Mouse (Mus musculus) spleen, postnatal 36 days (tissue): ENCODE results near the gene Plin5.
A peak's percentile ranks its signal among the peaks of the same experiment; 100 is the strongest.

ENCODE experiments used
- DNase-seq, 2 experiments: peaks; one replicate each; pipeline ENCODE4 v3.0.0; 2022; ENCODE audit warnings: low spot score in 2 of 2, mixed read lengths in 1 of 2

Gene Plin5

DNA sequence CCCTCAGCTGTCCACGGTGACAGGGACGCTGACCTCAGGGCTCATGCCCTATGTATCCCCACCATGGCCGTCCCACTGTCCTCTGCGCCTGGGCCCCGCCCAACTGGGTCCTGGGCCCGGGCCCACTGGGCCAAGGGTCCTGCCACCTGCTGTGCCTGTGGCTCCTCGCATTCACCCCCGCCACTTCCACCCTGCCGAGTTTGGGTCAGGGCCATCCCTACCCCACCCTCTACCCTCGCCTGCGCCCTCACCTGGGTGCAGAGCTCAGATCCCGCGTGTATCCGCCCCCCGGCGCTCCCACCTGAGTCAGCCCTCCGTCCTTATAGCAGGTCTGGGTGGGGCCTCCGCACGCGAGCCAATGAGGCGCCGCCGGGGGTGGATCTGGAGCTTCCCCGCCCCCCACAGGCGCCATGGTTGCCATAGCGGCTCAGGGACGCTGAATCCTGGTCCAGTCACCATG, at the start of gene Plin5:
Gene Plin5, minus strand, starts transcription at position 346 of the 460 bp plus-strand sequence.
- no peak for DNase-seq

DNA sequence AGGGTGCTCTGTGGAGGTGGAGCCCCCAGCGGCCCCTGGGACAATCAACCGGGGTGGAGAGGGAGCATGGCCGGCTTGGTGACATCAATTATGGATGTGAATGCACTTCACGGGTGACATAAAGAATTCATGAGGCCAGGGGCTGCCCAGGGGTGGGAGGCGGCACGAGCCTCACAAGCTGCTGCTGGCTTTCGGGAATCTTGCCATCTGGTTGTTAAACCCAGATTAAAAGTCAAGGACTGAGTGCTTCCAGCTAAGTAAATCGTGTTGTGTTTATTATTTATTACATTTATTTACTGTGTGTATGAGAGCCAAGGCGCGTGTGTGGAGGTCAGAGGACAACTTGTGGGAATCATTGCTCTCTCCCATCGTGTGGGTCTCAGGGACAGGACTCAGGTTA, 48.3 kb upstream of the Plin5 start:
- no peak for DNase-seq

GRCm38 (mm10) chr17:56164510-56164909, 47.1 kb upstream of the Plin5 start:
- no peak for DNase-seq

- peak; percentile 48 to 50 for DNase-seq
Measured at GRCm38 (mm10) chr17:56163523-56164102, 46.2 kb upstream of the Plin5 start.

- DNase-seq = peak; percentile 91
Measured at GRCm38 (mm10) chr17:56162231-56162774, 44.9 kb upstream of the Plin5 start, which contains the start of gene Tnfaip8l1. Gene Tnfaip8l1 (plus strand): TSS chr17:56162477.

- no peak for DNase-seq
Measured at GRCm38 (mm10) chr17:56159729-56160128, 42.3 kb upstream of the Plin5 start.

GRCm38 (mm10) chr17:56153643-56154042, 36.2 kb upstream of the Plin5 start:
- no peak for DNase-seq

DNA sequence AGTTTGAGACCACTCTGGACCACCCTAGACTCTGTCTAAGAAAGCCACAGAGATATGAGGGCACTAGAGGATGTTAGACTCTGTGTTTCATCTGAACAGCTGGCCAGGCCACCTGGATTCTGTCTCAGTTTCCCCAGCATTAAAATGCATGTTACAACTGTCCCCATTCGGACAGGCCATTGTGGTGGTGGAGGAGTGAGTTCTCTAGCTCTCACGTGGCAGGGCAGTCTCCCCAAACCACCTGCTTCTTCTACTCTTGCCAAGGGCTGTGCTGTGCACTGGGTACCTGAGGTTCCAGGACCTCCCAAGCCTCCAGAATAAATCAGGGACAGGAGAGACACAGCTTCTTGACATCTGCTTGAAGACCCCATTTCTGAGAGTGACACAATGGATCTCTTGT, 32.5 kb upstream of the Plin5 start:
- DNase-seq = no peak

DNA sequence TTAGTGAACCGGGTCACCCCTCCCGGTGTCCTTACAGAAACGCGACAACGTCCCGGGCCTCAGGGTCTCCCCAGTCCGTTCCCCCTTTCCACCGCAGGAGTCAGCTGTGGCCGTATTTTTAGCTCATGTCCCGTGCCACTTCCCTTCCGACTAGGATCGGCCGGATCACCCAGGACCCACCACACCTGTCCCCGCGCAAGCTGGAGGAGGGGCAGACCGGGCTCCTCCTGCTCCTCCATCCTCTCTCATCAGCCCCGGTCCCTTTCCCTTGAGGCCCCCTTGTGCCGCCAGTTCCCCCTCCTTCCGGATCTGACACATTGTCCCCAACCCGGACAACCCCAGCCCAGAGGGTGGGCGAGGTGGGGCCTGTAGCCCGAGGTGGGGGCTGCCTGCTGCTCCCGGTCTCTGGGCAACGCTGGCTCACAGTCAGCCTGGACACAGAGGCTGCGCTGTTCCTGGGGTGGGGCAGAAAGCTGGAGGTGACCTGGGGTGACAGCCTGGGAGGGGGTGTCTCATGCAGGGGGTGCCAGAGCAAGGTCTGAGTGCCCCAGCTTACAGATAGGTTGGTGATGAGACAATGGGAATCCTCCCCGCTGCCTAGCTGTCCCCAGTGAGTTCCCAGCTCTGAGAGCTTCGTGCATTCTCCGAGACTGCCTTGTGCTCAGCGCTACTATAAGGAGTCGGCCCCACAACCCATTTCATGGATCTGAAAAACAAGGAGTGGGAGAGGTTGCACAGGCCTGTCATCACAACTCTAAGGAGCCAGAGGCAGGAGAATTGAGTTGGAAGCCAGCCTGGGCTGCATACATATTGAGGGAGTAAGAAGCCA, 31.6 kb upstream of the Plin5 start:
- DNase-seq = no peak

- DNase-seq = peak; percentile 54 to 61
Measured at GRCm38 (mm10) chr17:56148280-56148679, 30.9 kb upstream of the Plin5 start.

DNA sequence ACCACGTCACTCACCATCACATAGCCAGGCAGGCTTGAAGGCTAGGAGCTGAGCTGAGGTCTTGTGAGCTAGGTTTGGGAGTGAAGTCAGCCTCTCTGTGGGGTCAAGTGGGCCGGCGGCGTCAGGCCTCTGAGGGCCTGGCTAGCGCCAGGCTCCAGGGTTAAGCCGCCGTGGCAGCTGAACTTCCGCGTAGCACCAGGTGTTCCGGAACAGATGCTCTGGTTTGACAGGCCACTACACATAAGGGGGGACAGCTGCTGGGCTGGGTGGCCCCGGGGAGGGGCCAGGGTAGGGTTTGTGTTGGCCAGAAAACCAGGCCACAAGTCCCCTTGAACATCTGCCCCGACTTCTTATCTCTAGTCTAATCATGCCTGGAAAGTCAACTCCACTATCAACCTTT, 30.0 kb upstream of the Plin5 start:
- DNase-seq = no peak

DNA sequence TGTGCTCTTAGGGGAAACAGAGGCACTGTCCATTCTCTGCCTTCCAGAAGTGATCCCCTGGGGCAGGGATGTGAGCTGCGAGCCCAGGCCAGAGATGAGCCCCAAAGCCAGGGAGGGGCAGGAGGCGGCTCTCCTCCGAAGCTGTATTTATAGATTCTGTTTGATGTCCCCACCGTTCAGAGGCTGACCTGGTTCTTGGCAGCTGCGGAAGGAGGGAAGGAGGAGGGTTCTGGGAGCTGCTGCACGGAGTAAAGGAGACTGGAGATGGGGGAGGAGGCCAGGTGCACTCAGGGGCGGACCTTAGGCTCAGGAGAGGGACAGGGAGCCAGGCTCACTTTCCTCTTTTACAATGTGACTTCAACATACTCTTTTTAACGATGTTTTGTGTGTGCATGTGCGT, 28.7 kb upstream of the Plin5 start:
- DNase-seq = no peak

DNA sequence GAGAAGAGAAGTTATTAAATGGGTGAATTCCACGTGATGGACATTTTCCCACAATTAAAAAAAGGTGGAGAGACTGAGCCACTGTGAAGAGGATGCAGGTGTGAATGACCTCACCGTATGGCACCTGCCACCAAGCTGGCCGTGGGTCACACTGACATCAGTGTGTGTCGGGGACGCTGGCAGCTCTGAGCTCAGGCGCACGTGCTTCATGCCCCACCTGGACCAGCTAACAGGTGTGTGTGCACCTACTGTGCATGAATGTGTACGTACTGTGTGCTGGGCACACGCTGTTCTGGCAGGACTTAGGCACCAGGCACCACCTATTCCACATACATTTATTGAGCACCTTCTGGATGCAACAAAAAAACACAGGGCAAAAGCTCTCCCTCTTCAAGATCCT, 27.1 kb upstream of the Plin5 start:
- DNase-seq = no peak

GRCm38 (mm10) chr17:56141702-56142605, 24.6 kb upstream of the Plin5 start:
- DNase-seq = no peak

DNA sequence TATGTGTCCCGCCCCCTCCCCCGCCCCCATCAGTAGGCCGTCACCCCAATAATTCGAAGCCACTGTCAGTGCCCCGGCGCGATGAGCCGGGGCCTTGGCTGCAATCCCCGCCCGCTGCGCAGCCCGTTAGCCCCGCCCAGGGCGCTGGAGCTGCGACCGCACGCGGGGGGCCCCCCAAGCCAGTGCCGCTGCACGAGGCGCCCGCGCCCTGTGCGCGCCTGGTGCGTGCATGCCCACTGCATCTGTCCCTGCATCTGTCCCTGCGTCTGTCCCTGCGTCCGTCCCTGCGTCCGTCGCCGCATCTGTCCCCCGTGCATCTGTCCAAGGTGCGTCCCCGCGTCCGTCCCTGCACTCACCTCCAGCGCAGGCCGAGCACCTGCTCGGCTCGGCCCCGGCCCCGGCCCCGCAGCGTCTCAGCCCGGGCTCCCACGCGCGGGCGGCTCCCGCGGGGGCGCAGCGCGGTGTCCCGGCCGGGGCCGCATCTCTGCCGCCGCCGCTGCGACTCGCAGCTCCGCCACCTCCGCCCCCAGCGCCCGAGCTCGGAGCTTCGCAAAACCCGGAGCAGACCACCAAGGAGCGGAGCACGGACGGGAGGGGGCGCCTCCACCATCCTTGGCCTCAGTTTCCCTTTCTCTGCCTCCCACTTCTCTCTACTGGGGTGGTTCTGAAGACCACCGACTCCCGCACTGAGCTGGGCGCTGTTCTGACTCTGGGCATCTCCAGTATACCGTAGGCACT, 22.6 kb upstream of the Plin5 start, which contains the start of gene Sema6b:
Gene Sema6b, minus strand, starts transcription at position 486 of the 738 bp plus-strand sequence.
- DNase-seq = no peak

DNA sequence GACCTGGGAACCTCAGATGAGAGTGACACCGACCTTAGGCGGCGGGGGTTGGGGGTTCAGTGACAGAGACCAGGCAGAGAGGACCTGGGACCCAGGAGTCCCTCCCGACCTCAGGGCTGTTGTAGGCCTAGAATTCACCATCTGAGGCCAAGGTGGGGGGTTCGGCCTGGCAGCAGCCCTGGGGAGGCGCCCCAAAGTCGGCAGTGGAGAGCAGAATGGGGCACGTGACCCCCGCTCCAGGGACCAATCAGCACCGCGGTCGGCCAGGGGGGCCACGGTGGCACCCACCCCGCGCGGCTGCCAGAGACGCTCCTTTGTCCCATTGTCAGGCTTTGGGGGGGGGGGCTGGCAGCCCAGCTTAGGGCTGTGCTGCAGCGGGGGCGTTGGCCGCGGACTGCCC, 22.0 kb upstream of the Plin5 start:
- DNase-seq = no peak

- no peak for DNase-seq
Measured at GRCm38 (mm10) chr17:56137839-56138613, 20.6 kb upstream of the Plin5 start.

DNA sequence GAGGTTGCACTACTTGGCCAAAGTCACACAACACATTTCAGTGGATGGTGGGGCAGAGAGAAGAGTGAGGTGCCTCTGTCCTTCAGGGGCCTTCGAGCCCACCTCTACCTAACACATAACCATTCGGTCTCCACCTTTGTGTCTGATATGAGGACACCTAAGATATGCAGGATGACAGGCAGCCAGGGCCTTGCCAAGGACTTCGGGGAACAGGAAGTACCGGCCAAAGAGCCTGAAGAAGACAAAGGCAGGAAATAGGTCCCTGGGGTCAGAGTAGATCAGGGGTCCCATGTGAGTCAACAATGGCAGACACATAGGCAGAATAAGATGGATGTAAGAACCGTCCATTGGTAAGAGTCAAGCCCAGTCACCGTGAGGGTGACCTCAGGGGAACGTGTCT, 19.2 kb upstream of the Plin5 start:
- no peak for DNase-seq

- peak; percentile 64 to 70 for DNase-seq
Measured at GRCm38 (mm10) chr17:56134463-56134971, 17.1 kb upstream of the Plin5 start.
